Mouse (Mus musculus): ENCODE measurements around the gene Prl2c5.
A peak's percentile ranks its signal among the peaks of the same experiment; 100 is the strongest.
"Not testable (repeated sequence)": the region's sequence is repeated elsewhere in the genome, so short reads cannot be mapped to it uniquely, and the experiment has no call there.

Gene Prl2c5

GRCm38 (mm10) chr13:13182415-13182814, at the start of gene Prl2c5:
Prl2c5 (plus strand) TSS chr13:13182715.
- DNase-seq = not testable (repeated sequence)

GRCm38 (mm10) chr13:13162777-13163485, 19.6 kb upstream of the Prl2c5 start:
- not testable (repeated sequence) for DNase-seq

GRCm38 (mm10) chr13:13168631-13169030, 13.9 kb upstream of the Prl2c5 start:
- DNase-seq = not testable (repeated sequence)

GRCm38 (mm10) chr13:13173616-13174136, 8.8 kb upstream of the Prl2c5 start:
- DNase-seq = peak; percentile 22

- DNase-seq = not testable (repeated sequence)
These were observed 6.8 kb upstream of the Prl2c5 start for GRCm38 (mm10) chr13:13175736-13176135.

- DNase-seq = not testable (repeated sequence)
These were observed 28.7 kb downstream of the Prl2c5 start for GRCm38 (mm10) chr13:13211168-13211567.

GRCm38 (mm10) chr13:13216363-13216762, 33.8 kb downstream of the Prl2c5 start:
- peak; percentile 20 for DNase-seq

GRCm38 (mm10) chr13:13220231-13220630, 37.7 kb downstream of the Prl2c5 start:
- DNase-seq = not testable (repeated sequence)

- DNase-seq = peak; percentile 65
These were observed 54.9 kb downstream of the Prl2c5 start for GRCm38 (mm10) chr13:13237456-13237855.

All from kidney, adult 9 months (tissue).